Mouse (Mus musculus) retina, postnatal 1 day (tissue): ENCODE results near the gene Ugt1a8.

Experiments used
- DNase-seq: peaks from one replicate; pipeline ENCODE4 v3.0.0-alpha.2; 2012

The Ugt1a8 gene

GRCm38 (mm10) chr1:88240072-88240471 is 152.5 kb downstream of the Ugt1a8 start:
- no peak for DNase-seq

- no peak for DNase-seq
These were observed 153.0 kb downstream of the Ugt1a8 start for GRCm38 (mm10) chr1:88240579-88240978.

GRCm38 (mm10) chr1:88243861-88244260 is 156.2 kb downstream of the Ugt1a8 start:
- DNase-seq: no peak

GRCm38 (mm10) chr1:88245881-88246280 is 158.3 kb downstream of the Ugt1a8 start:
- DNase-seq: no peak

- DNase-seq: no peak
These were observed 158.8 kb downstream of the Ugt1a8 start for GRCm38 (mm10) chr1:88246386-88246785.

- no peak for DNase-seq
These were observed 160.0 kb downstream of the Ugt1a8 start for GRCm38 (mm10) chr1:88247660-88248059.

GRCm38 (mm10) chr1:88248658-88249057 is 161.0 kb downstream of the Ugt1a8 start:
- no peak for DNase-seq

GRCm38 (mm10) chr1:88249596-88249995 is 162.0 kb downstream of the Ugt1a8 start:
- DNase-seq: no peak

- DNase-seq: no peak
These were observed 162.4 kb downstream of the Ugt1a8 start for GRCm38 (mm10) chr1:88250023-88250422.

GRCm38 (mm10) chr1:88253106-88253505 is 165.5 kb downstream of the Ugt1a8 start:
- no peak for DNase-seq

- no peak for DNase-seq
These were observed 165.9 kb downstream of the Ugt1a8 start for GRCm38 (mm10) chr1:88253540-88253939.

GRCm38 (mm10) chr1:88254793-88255465 is 167.3 kb downstream of the Ugt1a8 start:
- no peak for DNase-seq

GRCm38 (mm10) chr1:88255466-88255857 is 167.8 kb downstream of the Ugt1a8 start:
- DNase-seq: no peak

GRCm38 (mm10) chr1:88255989-88256754 is 168.6 kb downstream of the Ugt1a8 start:
- DNase-seq: no peak

- no peak for DNase-seq
These were observed 169.5 kb downstream of the Ugt1a8 start for GRCm38 (mm10) chr1:88256886-88257663.

GRCm38 (mm10) chr1:88257681-88258080 is 170.1 kb downstream of the Ugt1a8 start:
- DNase-seq: no peak

- DNase-seq: no peak
These were observed 170.7 kb downstream of the Ugt1a8 start for GRCm38 (mm10) chr1:88258361-88258760.

- no peak for DNase-seq
These were observed 171.4 kb downstream of the Ugt1a8 start for GRCm38 (mm10) chr1:88258881-88259642.

- DNase-seq: no peak
These were observed 172.0 kb downstream of the Ugt1a8 start for GRCm38 (mm10) chr1:88259643-88260024.

GRCm38 (mm10) chr1:88260114-88260513 is 172.5 kb downstream of the Ugt1a8 start:
- DNase-seq: no peak

GRCm38 (mm10) chr1:88260604-88261377 is 173.2 kb downstream of the Ugt1a8 start:
- no peak for DNase-seq

- no peak for DNase-seq
These were observed 174.1 kb downstream of the Ugt1a8 start for GRCm38 (mm10) chr1:88261706-88262105.
